Mouse (Mus musculus) neural tube, embryonic 11.5 days (tissue): ENCODE measurements around the gene Mllt10. TPM values are rescaled to one million over a fixed set of nuclear protein-coding genes. Genes with fewer than 3 reads are reported as not detected.

Source experiments
- ATAC-seq: fragments of 200-750 bp; cut with Nextera tagmentation; 2 replicates; pipeline ENCODE4 v1.8.0; 2017; ENCODE audit warnings: moderate number of reproducible peaks, mild to moderate bottlenecking, moderate TSS enrichment, moderate library complexity; ENCODE audit not compliant: insufficient read depth, low FRiP score, low TSS enrichment
- DNase-seq: peaks from one replicate; pipeline ENCODE4 v3.0.0-alpha.2; 2015; ENCODE audit warnings: low spot score
- H3K27ac ChIP-seq: fragments of 300-500 bp; sonication (generic); 2 replicates; pipeline ENCODE4 v1.5.1; 2014; ENCODE audit warnings: low read depth, mild to moderate bottlenecking, low read length
- H3K27me3 ChIP-seq: fragments of 300-500 bp; sonication (generic); 2 replicates; pipeline ENCODE4 v1.6.1; 2014; ENCODE audit warnings: mild to moderate bottlenecking, low read length, mixed read lengths; ENCODE audit not compliant: control insufficient read depth, insufficient read depth
- H3K36me3 ChIP-seq: fragments of 300-500 bp; sonication (generic); 2 replicates; pipeline ENCODE4 v1.6.1; 2014; ENCODE audit warnings: mild to moderate bottlenecking, low read length, moderate library complexity, mixed read lengths; ENCODE audit not compliant: control insufficient read depth, insufficient read depth
- H3K4me1 ChIP-seq: fragments of 300-500 bp; sonication (generic); 2 replicates; pipeline ENCODE4 v1.6.1; 2014; ENCODE audit warnings: low read length, mixed read lengths; ENCODE audit not compliant: control insufficient read depth, insufficient read depth
- H3K4me2 ChIP-seq: fragments of 300-500 bp; sonication (generic); 2 replicates; pipeline ENCODE4 v1.6.1; 2014; ENCODE audit warnings: low read depth, mild to moderate bottlenecking, moderate library complexity
- H3K4me3 ChIP-seq: fragments of 300-500 bp; sonication (generic); 2 replicates; pipeline ENCODE4 v1.5.1; 2014; ENCODE audit warnings: low read depth, low read length
- H3K9ac ChIP-seq: fragments of 300-500 bp; sonication (generic); 2 replicates; pipeline ENCODE4 v1.6.1; 2014; ENCODE audit warnings: mild to moderate bottlenecking, low read length
- H3K9me3 ChIP-seq: fragments of 300-500 bp; sonication (generic); 2 replicates; pipeline ENCODE4 v1.6.1; 2016; ENCODE audit warnings: low read length; ENCODE audit not compliant: control insufficient read depth
- WGBS: fragments of 180-500 bp; shearing (Covaris S2); extraction: QIAGEN DNeasy Blood & Tissue Kit; methylation state at CpG from one replicate; pipeline ENCODE4 v1.1.7; 2014; 5-methylcytosine and 5-hydroxymethylcytosine counted together
- polyA plus RNA-seq: library from polyadenylated mRNA; unstranded; fragments of >200 nt; fragmentation: Nextera tagmentation; extraction: Ambion mirVana; gene quantifications from 2 replicates; pipeline ENCODE4 v1.2.1, GENCODE M21; 2014

The Mllt10 gene
- polyA plus RNA-seq, 1 experiment from 2014 or later = 39.4 TPM

GRCm38 (mm10) chr2:18047646-18048452, 7.2 kb upstream of the Mllt10 start:
- H3K9ac ChIP-seq = peak overlapping the region; percentile 100
- H3K27me3 ChIP-seq = no peaks in the 10 kb centered on the region
- peak; percentile 80 for DNase-seq
- H3K4me1 ChIP-seq = peaks cover 25% of the 10 kb centered on the region
- peak overlapping the region; percentile 100 for H3K27ac ChIP-seq
- H3K4me2 ChIP-seq = peak overlapping the region; percentile 84
- peak overlapping the region; percentile 99 for H3K4me3 ChIP-seq
- under 1% methylated on average over 63 of the region's 70 CpGs for WGBS
- H3K36me3 ChIP-seq = no peaks in the 10 kb centered on the region
- ATAC-seq = peak; percentile 59
- H3K9me3 ChIP-seq = no peaks in the 10 kb centered on the region

- Histone ChIP-seq H3K9me3 (no peaks in the 10 kb centered on the region), H3K4me3 (peak within 1 kb of the TSS; percentile 99), H3K36me3 (no peaks in the 10 kb centered on the region), H3K9ac (peak within 1 kb of the TSS; percentile 100), H3K27me3 (no peaks in the 10 kb centered on the region), H3K4me2 (peak within 1 kb of the TSS; percentile 84), H3K4me1 (peaks cover 28% of the 10 kb centered on the region), H3K27ac (peak within 1 kb of the TSS; percentile 100)
- DNase-seq = peak; percentile 60
- ATAC-seq = peak; percentile 78
- under 1% methylated on average over 17 of the region's 17 CpGs for WGBS
Measured at GRCm38 (mm10) chr2:18048453-18049075, 6.5 kb upstream of the Mllt10 start, which contains the start of gene Skida1. Gene Skida1 (minus strand): TSS chr2:18049051.

- DNase-seq (peak; percentile 63), ATAC-seq (0 out of 2 replicates have a peak, but pooled peaks have one; percentile 14)
- Histone ChIP-seq H3K9ac (peak overlapping the region; percentile 100), H3K27ac (peak overlapping the region; percentile 100), H3K4me3 (peak overlapping the region; percentile 99), H3K36me3 (no peaks in the 10 kb centered on the region), H3K4me2 (peak overlapping the region; percentile 84), H3K9me3 (no peaks in the 10 kb centered on the region), H3K27me3 (no peaks in the 10 kb centered on the region), H3K4me1 (peaks cover 35% of the 10 kb centered on the region)
- 3% methylated on average over 11 of the region's 11 CpGs for WGBS
Measured at GRCm38 (mm10) chr2:18049279-18049821, 5.7 kb upstream of the Mllt10 start.

GRCm38 (mm10) chr2:18050018-18050417, 5.0 kb upstream of the Mllt10 start:
- DNase-seq = no peak
- Histone ChIP-seq H3K27me3 (no peaks in the 10 kb centered on the region), H3K36me3 (no peaks in the 10 kb centered on the region), H3K9me3 (no peaks in the 10 kb centered on the region), H3K4me1 (peaks cover 39% of the 10 kb centered on the region), H3K4me2 (peak overlapping the region; percentile 84), H3K4me3 (peak overlapping the region; percentile 17), H3K9ac (peak overlapping the region; percentile 100), H3K27ac (peak overlapping the region; percentile 100)
- ATAC-seq = no peak
- WGBS = 10% methylated on average over 2 of the region's 2 CpGs

GRCm38 (mm10) chr2:18050541-18050985, 4.5 kb upstream of the Mllt10 start:
- H3K27me3 ChIP-seq = no peaks in the 10 kb centered on the region
- DNase-seq = peak; percentile 37
- WGBS = 7% methylated on average over 10 of the region's 10 CpGs

GRCm38 (mm10) chr2:18051026-18051830, 3.8 kb upstream of the Mllt10 start:
- ATAC-seq (no peak), DNase-seq (peak; percentile 49)
- no peaks in the 10 kb centered on the region for H3K9me3 ChIP-seq
- WGBS = 10% methylated on average over 11 of the region's 11 CpGs
- H3K4me3 ChIP-seq = peak overlapping the region; percentile 17; the same call in 1 of the 2 replicates
- H3K4me1 ChIP-seq = peaks cover 39% of the 10 kb centered on the region
- no peaks in the 10 kb centered on the region for H3K27me3 ChIP-seq
- no peaks in the 10 kb centered on the region for H3K36me3 ChIP-seq
- H3K4me2 ChIP-seq = peak overlapping the region; percentile 84
- peak overlapping the region; percentile 100 for H3K9ac ChIP-seq
- peak overlapping the region; percentile 100 for H3K27ac ChIP-seq

More at GRCm38 (mm10) chr2:18050541-18050985, 4.5 kb upstream of the Mllt10 start:
- no peak for ATAC-seq
- no peaks in the 10 kb centered on the region for H3K9me3 ChIP-seq
- peak overlapping the region; percentile 17 for H3K4me3 ChIP-seq
- no peaks in the 10 kb centered on the region for H3K36me3 ChIP-seq
- H3K4me1 ChIP-seq = peaks cover 39% of the 10 kb centered on the region
- H3K9ac ChIP-seq = peak overlapping the region; percentile 100
- H3K27ac ChIP-seq = peak overlapping the region; percentile 100
- peak overlapping the region; percentile 84 for H3K4me2 ChIP-seq

- no peaks in the 10 kb centered on the region for H3K36me3 ChIP-seq
- no peaks in the 10 kb centered on the region for H3K27me3 ChIP-seq
- H3K4me3 ChIP-seq = no peak overlapping the region
- WGBS = 21% methylated on average over 3 of the region's 3 CpGs
- ATAC-seq (no peak), DNase-seq (peak; percentile 5)
- H3K9me3 ChIP-seq = no peaks in the 10 kb centered on the region
- H3K4me2 ChIP-seq = peak overlapping the region; percentile 84
- H3K9ac ChIP-seq = 0 out of 2 replicates have a peak overlapping the region, but pooled peaks have one; percentile 45
- peak overlapping the region; percentile 100 for H3K27ac ChIP-seq
- peaks cover 39% of the 10 kb centered on the region for H3K4me1 ChIP-seq
Measured at GRCm38 (mm10) chr2:18051831-18052170, 3.2 kb upstream of the Mllt10 start.

- no peaks in the 10 kb centered on the region for H3K36me3 ChIP-seq
- WGBS = 19% methylated on average over 3 of the region's 3 CpGs
- no peaks in the 10 kb centered on the region for H3K27me3 ChIP-seq
- H3K27ac ChIP-seq = peak overlapping the region; percentile 47; the same call in 1 of the 2 replicates
- no peaks in the 10 kb centered on the region for H3K9me3 ChIP-seq
- no peak overlapping the region for H3K9ac ChIP-seq
- ATAC-seq = no peak
- no peak overlapping the region for H3K4me3 ChIP-seq
- peaks cover 39% of the 10 kb centered on the region for H3K4me1 ChIP-seq
- peak; percentile 10 for DNase-seq
- peak overlapping the region; percentile 23; the same call in 1 of the 2 replicates for H3K4me2 ChIP-seq
Measured at GRCm38 (mm10) chr2:18052581-18052980, 2.5 kb upstream of the Mllt10 start.
